Mouse (Mus musculus): ENCODE measurements at regions not wholly inside any gene's neighbourhood (a gene's known extent, or its start where the extent isn't known, plus 50 kb on each side); places are given as distances from the start of the nearest gene placed in this dataset.

- Histone ChIP-seq H3K79me2 (replicated peaks; ENCODE audit: control insufficient read depth, extremely low read depth, insufficient read depth, poor library complexity, severe bottlenecking) (no peaks in the 10 kb centered on the region), H3K36me3 (replicated peaks in 1 of 2; ENCODE audit: control insufficient read depth in 1 of 2, insufficient read depth in 1 of 2, low read length in 1 of 2) (no peaks in the 10 kb centered on the region), H3K4me1 (ENCODE audit: control insufficient read depth in 1 of 2, insufficient read depth in 2 of 2) (no peaks in the 10 kb centered on the region), H3K27me3 (replicated peaks) (no peaks in the 10 kb centered on the region), H3K9ac (ENCODE audit: insufficient read depth, low read depth) (no peak overlapping the region), H3K4me3 (replicated peaks in 1 of 3; ENCODE audit: low read depth in 2 of 3, low read length in 2 of 3, poor library complexity in 1 of 3) (no peak overlapping the region), H3K4me2 (ENCODE audit: insufficient read depth, low read depth, poor library complexity, severe bottlenecking) (no peak overlapping the region), H3K27ac (ENCODE audit: insufficient read depth, low read depth) (no peak overlapping the region), H3K9me3 (replicated peaks; ENCODE audit: low read length) (no peaks in the 10 kb centered on the region)
- TF ChIP-seq MAFK (IDR thresholded peaks at IDR 0.05; ENCODE audit: insufficient replicate concordance, low read length) (no peak), E2F4 (IDR thresholded peaks at IDR 0.05; ENCODE audit: insufficient replicate concordance, low read depth, low read length) (no peak), IRF4 (IDR thresholded peaks at IDR 0.05; ENCODE audit: low read depth, low read length) (no peak), RCOR1 (conservative IDR thresholded peaks at IDR 0.05; ENCODE audit: low read depth, low read length) (no peak), MAX (IDR thresholded peaks at IDR 0.05; ENCODE audit: low read length) (no peak), ZNF384 (IDR thresholded peaks at IDR 0.05; ENCODE audit: low read depth, low read length) (no peak), TBP (conservative IDR thresholded peaks at IDR 0.05; ENCODE audit: low read depth, low read length) (no peak), POLR2AphosphoS2 (IDR thresholded peaks at IDR 0.05; ENCODE audit: low read depth, low read length) (no peak), ZKSCAN1 (IDR thresholded peaks at IDR 0.05; ENCODE audit: borderline replicate concordance, low read depth, low read length) (no peak), NRF1 (IDR thresholded peaks at IDR 0.05; ENCODE audit: low read depth, low read length) (no peak), SMC3 (IDR thresholded peaks at IDR 0.05; ENCODE audit: low read depth, low read length) (no peak)
- no peak for DNase-seq (ENCODE audit: extremely low read depth)
- in situ Hi-C loops (cut with MboI; ENCODE audit: low pct_ligation_motif_present, low pct_unique_long_range_greater_than_20kb, low sequenced_read_pairs) (loop anchor here (25.0 kb wide), 1 partner anchor 727 kb away; no protein-coding TSS in a partner anchor), dilution Hi-C loops (cut with MboI; ENCODE audit: extremely low pct_ligation_motif_present, extremely low pct_unique_long_range_greater_than_20kb, low sequenced_read_pairs) (no loop called here)
These were observed 87.6 kb downstream of the Fam204a start for GRCm38 (mm10) chr19:60138881-60139280.

- H3K27me3 ChIP-seq (replicated peaks) = no peaks in the 10 kb centered on the region
- no peaks in the 10 kb centered on the region for H3K9me3 ChIP-seq (replicated peaks; ENCODE audit: low read length)
- no peaks in the 10 kb centered on the region for H3K4me1 ChIP-seq (ENCODE audit: control insufficient read depth in 1 of 2, insufficient read depth in 2 of 2)
- H3K27ac ChIP-seq (ENCODE audit: insufficient read depth, low read depth) = no peak overlapping the region
- H3K4me2 ChIP-seq (ENCODE audit: insufficient read depth, low read depth, poor library complexity, severe bottlenecking) = no peak overlapping the region
- no peak overlapping the region for H3K9ac ChIP-seq (ENCODE audit: insufficient read depth, low read depth)
- no peaks in the 10 kb centered on the region for H3K79me2 ChIP-seq (replicated peaks; ENCODE audit: control insufficient read depth, extremely low read depth, insufficient read depth, poor library complexity, severe bottlenecking)
- dilution Hi-C loops (cut with MboI; ENCODE audit: extremely low pct_ligation_motif_present, extremely low pct_unique_long_range_greater_than_20kb, low sequenced_read_pairs) = no loop called here
- in situ Hi-C loops (cut with MboI; ENCODE audit: low pct_ligation_motif_present, low pct_unique_long_range_greater_than_20kb, low sequenced_read_pairs) = loop anchor here (25.0 kb wide), 1 partner anchor 724 kb away; no protein-coding TSS in a partner anchor
- no peak for TF ChIP-seq TCF12 (IDR thresholded peaks at IDR 0.05; ENCODE audit: low read depth, low read length)
- TF ChIP-seq ZNF384 (IDR thresholded peaks at IDR 0.05; ENCODE audit: low read depth, low read length) = no peak
- TF ChIP-seq ZC3H11A (IDR thresholded peaks at IDR 0.05; ENCODE audit: low read depth, low read length) = no peak
- TF ChIP-seq CHD2 (IDR thresholded peaks at IDR 0.05; ENCODE audit: low read length) = no peak
- no peak for TF ChIP-seq MAFK (IDR thresholded peaks at IDR 0.05; ENCODE audit: insufficient replicate concordance, low read length)
- TF ChIP-seq JUND (conservative IDR thresholded peaks at IDR 0.05; ENCODE audit: low read depth, low read length) = no peak
- TF ChIP-seq BHLHE40 (IDR thresholded peaks at IDR 0.05; ENCODE audit: low read depth, low read length) = no peak
- no peak for TF ChIP-seq CHD1 (IDR thresholded peaks at IDR 0.05; ENCODE audit: low read depth, low read length)
- no peak overlapping the region for H3K4me3 ChIP-seq (replicated peaks in 1 of 3; ENCODE audit: low read depth in 2 of 3, low read length in 2 of 3, poor library complexity in 1 of 3)
- no peak for DNase-seq (ENCODE audit: extremely low read depth)
- no peaks in the 10 kb centered on the region for H3K36me3 ChIP-seq (replicated peaks in 1 of 2; ENCODE audit: control insufficient read depth in 1 of 2, insufficient read depth in 1 of 2, low read length in 1 of 2)
These were observed 90.0 kb downstream of the Fam204a start for GRCm38 (mm10) chr19:60136491-60136890.
